Mouse (Mus musculus) urinary bladder, postnatal 10 days (tissue): Measurements from ENCODE around the gene Scn8a.

Experiments used
- DNase-seq: peaks from one replicate; pipeline ENCODE4 v3.0.0; 2022; ENCODE audit warnings: low spot score

The Scn8a gene

GRCm38 (mm10) chr15:100879073-100879472 is 9.4 kb downstream of the Scn8a start:
- no peak for DNase-seq

- DNase-seq = no peak
These were observed 11.7 kb downstream of the Scn8a start for GRCm38 (mm10) chr15:100881385-100881784.

- no peak for DNase-seq
These were observed 14.8 kb downstream of the Scn8a start for GRCm38 (mm10) chr15:100884481-100884880.

GRCm38 (mm10) chr15:100891962-100892361 is 22.3 kb downstream of the Scn8a start:
- DNase-seq = no peak

GRCm38 (mm10) chr15:100896502-100896901 is 26.8 kb downstream of the Scn8a start:
- no peak for DNase-seq

GRCm38 (mm10) chr15:100903811-100904210 is 34.2 kb downstream of the Scn8a start:
- no peak for DNase-seq

GRCm38 (mm10) chr15:100905006-100905405 is 35.3 kb downstream of the Scn8a start:
- no peak for DNase-seq

GRCm38 (mm10) chr15:100905751-100906150 is 36.1 kb downstream of the Scn8a start:
- DNase-seq = no peak

GRCm38 (mm10) chr15:100908817-100909216 is 39.2 kb downstream of the Scn8a start:
- DNase-seq = no peak

GRCm38 (mm10) chr15:100909734-100910163 is 40.1 kb downstream of the Scn8a start:
- DNase-seq = no peak

- no peak for DNase-seq
These were observed 40.8 kb downstream of the Scn8a start for GRCm38 (mm10) chr15:100910381-100910841.

- no peak for DNase-seq
These were observed 43.1 kb downstream of the Scn8a start for GRCm38 (mm10) chr15:100912676-100913266.

- no peak for DNase-seq
These were observed 45.1 kb downstream of the Scn8a start for GRCm38 (mm10) chr15:100914734-100915242.

- no peak for DNase-seq
These were observed 48.4 kb downstream of the Scn8a start for GRCm38 (mm10) chr15:100918046-100918445.

GRCm38 (mm10) chr15:100922210-100922609 is 52.6 kb downstream of the Scn8a start:
- no peak for DNase-seq

- DNase-seq = no peak
These were observed 53.8 kb downstream of the Scn8a start for GRCm38 (mm10) chr15:100923476-100923875.

- no peak for DNase-seq
These were observed 55.3 kb downstream of the Scn8a start for GRCm38 (mm10) chr15:100924941-100925340.

- no peak for DNase-seq
These were observed 60.8 kb downstream of the Scn8a start for GRCm38 (mm10) chr15:100930477-100930876.

- DNase-seq = no peak
These were observed 66.5 kb downstream of the Scn8a start for GRCm38 (mm10) chr15:100936176-100936575.

GRCm38 (mm10) chr15:100948383-100948782 is 78.7 kb downstream of the Scn8a start:
- DNase-seq = no peak

GRCm38 (mm10) chr15:100949169-100949568 is 79.5 kb downstream of the Scn8a start:
- no peak for DNase-seq

- no peak for DNase-seq
These were observed 81.8 kb downstream of the Scn8a start for GRCm38 (mm10) chr15:100951491-100951890.

GRCm38 (mm10) chr15:100952292-100952691 is 82.6 kb downstream of the Scn8a start:
- DNase-seq = no peak

- DNase-seq = no peak
These were observed 83.2 kb downstream of the Scn8a start for GRCm38 (mm10) chr15:100952854-100953253.
